Mouse (Mus musculus): ENCODE measurements around the gene Disc1.
A peak's percentile ranks its signal among the peaks of the same experiment; 100 is the strongest.

Gene Disc1

GRCm38 (mm10) chr8:125053505-125054435 is at the start of gene Disc1:
Gene Disc1 (plus strand): TSS chr8:125054195.
- DNase-seq (ENCODE audit: low spot score in 2 of 2) = peak; percentile 33 to 66

- peak; percentile 85 to 92 for DNase-seq (ENCODE audit: low spot score in 2 of 2)
These were observed 41.0 kb upstream of the Disc1 start, which contains the start of gene Tsnax for GRCm38 (mm10) chr8:125012695-125013627. Gene Tsnax (plus strand): TSS chr8:125012997.

- no peak for DNase-seq (ENCODE audit: low spot score in 2 of 2)
These were observed 29.9 kb upstream of the Disc1 start for GRCm38 (mm10) chr8:125024085-125024484.

GRCm38 (mm10) chr8:125027211-125027610 is 26.8 kb upstream of the Disc1 start:
- DNase-seq (ENCODE audit: low spot score in 2 of 2) = no peak

GRCm38 (mm10) chr8:125028841-125029240 is 25.2 kb upstream of the Disc1 start:
- no peak for DNase-seq (ENCODE audit: low spot score in 2 of 2)

GRCm38 (mm10) chr8:125031276-125031675 is 22.7 kb upstream of the Disc1 start:
- DNase-seq (ENCODE audit: low spot score in 2 of 2) = no peak

GRCm38 (mm10) chr8:125034669-125035068 is 19.3 kb upstream of the Disc1 start:
- DNase-seq (ENCODE audit: low spot score in 2 of 2) = peak; percentile 69 to 92

GRCm38 (mm10) chr8:125037081-125037480 is 16.9 kb upstream of the Disc1 start:
- DNase-seq (ENCODE audit: low spot score in 2 of 2) = no peak

- DNase-seq (ENCODE audit: low spot score in 2 of 2) = no peak
These were observed 15.3 kb upstream of the Disc1 start for GRCm38 (mm10) chr8:125038731-125039130.

- no peak for DNase-seq (ENCODE audit: low spot score in 2 of 2)
These were observed 13.2 kb upstream of the Disc1 start for GRCm38 (mm10) chr8:125040587-125041375.

GRCm38 (mm10) chr8:125041496-125041895 is 12.5 kb upstream of the Disc1 start:
- no peak for DNase-seq (ENCODE audit: low spot score in 2 of 2)

- DNase-seq (ENCODE audit: low spot score in 2 of 2) = no peak
These were observed 10.6 kb upstream of the Disc1 start for GRCm38 (mm10) chr8:125043394-125043793.

- DNase-seq (ENCODE audit: low spot score in 2 of 2) = no peak
These were observed 10.1 kb upstream of the Disc1 start for GRCm38 (mm10) chr8:125043935-125044334.

GRCm38 (mm10) chr8:125045760-125046159 is 8.2 kb upstream of the Disc1 start:
- no peak for DNase-seq (ENCODE audit: low spot score in 2 of 2)

- no peak for DNase-seq (ENCODE audit: low spot score in 2 of 2)
These were observed 4.8 kb upstream of the Disc1 start for GRCm38 (mm10) chr8:125049051-125049750.

- DNase-seq (ENCODE audit: low spot score in 2 of 2) = no peak
These were observed 4.2 kb upstream of the Disc1 start for GRCm38 (mm10) chr8:125049826-125050225.

- DNase-seq (ENCODE audit: low spot score in 2 of 2) = peak; percentile 67 to 79
These were observed 2.0 kb upstream of the Disc1 start for GRCm38 (mm10) chr8:125052026-125052425.

GRCm38 (mm10) chr8:125054436-125054810 is 428 bp downstream of the Disc1 start:
- DNase-seq (ENCODE audit: low spot score in 2 of 2) = peak in 1 of 2 experiments; percentile 54

- DNase-seq (ENCODE audit: low spot score in 2 of 2) = no peak
These were observed 6.9 kb downstream of the Disc1 start for GRCm38 (mm10) chr8:125060904-125061303.

- DNase-seq (ENCODE audit: low spot score in 2 of 2) = no peak
These were observed 11.6 kb downstream of the Disc1 start for GRCm38 (mm10) chr8:125065596-125065995.

All from cerebellum, postnatal 4 days (tissue).